Mouse (Mus musculus): ENCODE measurements around the gene Smap1.

DNA sequence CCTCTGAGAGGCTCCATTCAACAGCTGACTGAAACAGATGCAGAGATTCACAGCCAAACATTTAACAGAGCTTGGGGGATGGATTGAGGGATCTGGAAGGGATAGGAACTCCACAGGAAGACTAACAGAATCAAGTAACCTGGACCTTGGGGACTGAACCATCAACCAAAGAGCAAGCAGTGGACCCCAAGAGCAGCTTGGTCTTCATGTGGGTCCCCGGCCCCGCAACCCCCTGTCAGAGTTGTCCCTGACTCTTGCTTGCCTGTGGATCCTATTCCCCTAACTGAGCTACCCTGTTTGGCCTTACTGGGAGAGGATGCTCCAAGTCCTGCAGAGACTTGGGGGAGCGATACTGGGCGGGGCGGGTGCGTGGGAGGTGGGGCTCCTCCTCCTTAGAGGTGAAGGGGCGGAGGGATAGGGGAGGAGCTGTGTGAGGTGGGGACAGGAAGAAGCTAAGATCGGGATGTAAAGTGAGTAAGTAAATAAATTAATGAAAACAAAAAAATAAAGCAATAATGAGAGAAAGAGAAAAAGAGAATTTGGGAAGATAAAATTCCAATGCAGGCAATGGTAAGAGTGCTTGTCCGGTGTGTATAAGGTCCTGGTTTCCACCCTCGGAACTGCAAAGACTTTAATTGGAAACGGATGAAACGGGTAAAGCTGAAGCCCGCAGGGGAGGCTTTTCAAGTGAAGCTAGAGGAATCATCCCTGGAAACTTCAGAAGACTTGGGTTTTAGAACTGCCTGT, 36.7 kb upstream of the Smap1 start:
- TF ChIP-seq POLR2A (IDR thresholded peaks at IDR 0.05; ENCODE audit: extremely low read depth, insufficient read depth, low read length) (no peak), CTCF (IDR thresholded peaks at IDR 0.05; ENCODE audit: extremely low read depth, insufficient read depth, low read length) (no peak)
